Mouse (Mus musculus): Measurements from ENCODE around the gene Bcl9. TPM values are rescaled to one million over a fixed set of nuclear protein-coding genes. Genes with fewer than 3 reads are reported as not detected.

The Bcl9 gene
- polyA plus RNA-seq, 1 experiment from 2014 or later = 46.2 TPM

GRCm38 (mm10) chr3:97284056-97284455 lies 13.7 kb downstream of the Bcl9 start:
- Histone ChIP-seq H3K4me2 (replicated peaks) (no peak overlapping the region), H3K4me3 (replicated peaks) (no peak overlapping the region), H3K9me3 (no peaks in the 10 kb centered on the region), H3K27ac (no peak overlapping the region), H3K36me3 (no peaks in the 10 kb centered on the region), H3K9ac (no peak overlapping the region), H3K4me1 (replicated peaks) (no peaks in the 10 kb centered on the region), H3K27me3 (replicated peaks) (no peaks in the 10 kb centered on the region)
- no peak for ATAC-seq
- whole genome bisulfite sequencing = 95% methylated on average over 9 of the region's 9 CpGs

- Histone ChIP-seq H3K9ac (no peak overlapping the region), H3K27me3 (replicated peaks) (no peaks in the 10 kb centered on the region), H3K4me2 (replicated peaks) (no peak overlapping the region), H3K4me3 (replicated peaks) (no peak overlapping the region), H3K9me3 (no peaks in the 10 kb centered on the region), H3K4me1 (replicated peaks) (no peaks in the 10 kb centered on the region), H3K36me3 (no peaks in the 10 kb centered on the region), H3K27ac (no peak overlapping the region)
- ATAC-seq = no peak
- 82% methylated on average over 7 of the region's 7 CpGs for WGBS
Observed at GRCm38 (mm10) chr3:97281426-97281825, 16.3 kb downstream of the Bcl9 start.

- no peak overlapping the region for H3K4me3 ChIP-seq (replicated peaks)
- H3K36me3 ChIP-seq = no peaks in the 10 kb centered on the region
- WGBS = 77% methylated on average over 5 of the region's 5 CpGs
- no peak for ATAC-seq
- H3K9me3 ChIP-seq = no peaks in the 10 kb centered on the region
- H3K9ac ChIP-seq = no peak overlapping the region
- H3K4me1 ChIP-seq (replicated peaks) = 0 out of 2 replicates have a peak, but pooled peaks cover 4% of the 10 kb centered on the region
- no peak overlapping the region for H3K4me2 ChIP-seq (replicated peaks)
- no peaks in the 10 kb centered on the region for H3K27me3 ChIP-seq (replicated peaks)
- H3K27ac ChIP-seq = no peak overlapping the region
Observed at GRCm38 (mm10) chr3:97275708-97276107, 22.0 kb downstream of the Bcl9 start.

- no peaks in the 10 kb centered on the region for H3K36me3 ChIP-seq
- H3K4me1 ChIP-seq (replicated peaks) = 0 out of 2 replicates have a peak, but pooled peaks cover 4% of the 10 kb centered on the region
- H3K9ac ChIP-seq = no peak overlapping the region
- no peaks in the 10 kb centered on the region for H3K9me3 ChIP-seq
- ATAC-seq = peak; percentile 95
- H3K27ac ChIP-seq = no peak overlapping the region
- H3K27me3 ChIP-seq (replicated peaks) = no peaks in the 10 kb centered on the region
- no peak overlapping the region for H3K4me3 ChIP-seq (replicated peaks)
- H3K4me2 ChIP-seq (replicated peaks) = peak overlapping the region; percentile 37
- 72% methylated on average over 15 of the region's 15 CpGs for WGBS
Observed at GRCm38 (mm10) chr3:97274516-97275230, 23.0 kb downstream of the Bcl9 start.

GRCm38 (mm10) chr3:97273876-97274275 lies 23.8 kb downstream of the Bcl9 start:
- no peaks in the 10 kb centered on the region for H3K27me3 ChIP-seq (replicated peaks)
- 85% methylated on average over 5 of the region's 5 CpGs for WGBS
- H3K36me3 ChIP-seq = no peaks in the 10 kb centered on the region
- H3K4me3 ChIP-seq (replicated peaks) = no peak overlapping the region
- no peak for ATAC-seq
- H3K9ac ChIP-seq = no peak overlapping the region
- no peaks in the 10 kb centered on the region for H3K9me3 ChIP-seq
- H3K4me1 ChIP-seq (replicated peaks) = 0 out of 2 replicates have a peak, but pooled peaks cover 4% of the 10 kb centered on the region
- H3K4me2 ChIP-seq (replicated peaks) = no peak overlapping the region
- H3K27ac ChIP-seq = no peak overlapping the region

GRCm38 (mm10) chr3:97265667-97266415 lies 31.9 kb downstream of the Bcl9 start:
- H3K9ac ChIP-seq = no peak overlapping the region
- no peak overlapping the region for H3K4me2 ChIP-seq (replicated peaks)
- H3K36me3 ChIP-seq = no peaks in the 10 kb centered on the region
- H3K9me3 ChIP-seq = no peaks in the 10 kb centered on the region
- H3K27me3 ChIP-seq (replicated peaks) = no peaks in the 10 kb centered on the region
- 84% methylated on average over 15 of the region's 15 CpGs for WGBS
- ATAC-seq = no peak
- H3K27ac ChIP-seq = no peak overlapping the region
- H3K4me3 ChIP-seq (replicated peaks) = no peak overlapping the region
- no peaks in the 10 kb centered on the region for H3K4me1 ChIP-seq (replicated peaks)

GRCm38 (mm10) chr3:97262235-97262634 lies 35.5 kb downstream of the Bcl9 start:
- Histone ChIP-seq H3K36me3 (no peaks in the 10 kb centered on the region), H3K4me1 (replicated peaks) (no peaks in the 10 kb centered on the region), H3K4me2 (replicated peaks) (no peak overlapping the region), H3K9ac (no peak overlapping the region), H3K27ac (no peak overlapping the region), H3K9me3 (no peaks in the 10 kb centered on the region), H3K4me3 (replicated peaks) (no peak overlapping the region), H3K27me3 (replicated peaks) (no peaks in the 10 kb centered on the region)
- ATAC-seq = no peak
- WGBS = 93% methylated on average over 1 of the region's 1 CpGs

GRCm38 (mm10) chr3:97255706-97256339 lies 41.9 kb downstream of the Bcl9 start:
- peak overlapping the region; percentile 72 for H3K27ac ChIP-seq

GRCm38 (mm10) chr3:97254861-97255465 lies 42.8 kb downstream of the Bcl9 start:
- no peak for ATAC-seq
- Histone ChIP-seq H3K9me3 (no peaks in the 10 kb centered on the region), H3K9ac (no peak overlapping the region), H3K4me1 (replicated peaks) (peaks cover 25% of the 10 kb centered on the region), H3K27me3 (replicated peaks) (no peaks in the 10 kb centered on the region), H3K27ac (peak overlapping the region; percentile 60), H3K4me3 (replicated peaks) (no peak overlapping the region), H3K4me2 (replicated peaks) (peak overlapping the region; percentile 30; the same call in 1 of the 2 replicates), H3K36me3 (no peaks in the 10 kb centered on the region)
- 33% methylated on average over 5 of the region's 5 CpGs for WGBS

More at GRCm38 (mm10) chr3:97255706-97256339, 41.9 kb downstream of the Bcl9 start:
- 26% methylated on average over 9 of the region's 9 CpGs for WGBS
- H3K4me2 ChIP-seq (replicated peaks) = peak overlapping the region; percentile 35
- H3K9ac ChIP-seq = no peak overlapping the region
- ATAC-seq = peak; percentile 96
- no peaks in the 10 kb centered on the region for H3K27me3 ChIP-seq (replicated peaks)
- no peak overlapping the region for H3K4me3 ChIP-seq (replicated peaks)
- H3K9me3 ChIP-seq = no peaks in the 10 kb centered on the region
- peaks cover 25% of the 10 kb centered on the region for H3K4me1 ChIP-seq (replicated peaks)
- H3K36me3 ChIP-seq = no peaks in the 10 kb centered on the region

GRCm38 (mm10) chr3:97253823-97254600 lies 43.7 kb downstream of the Bcl9 start:
- Histone ChIP-seq H3K9ac (no peak overlapping the region), H3K4me3 (replicated peaks) (no peak overlapping the region), H3K4me1 (replicated peaks) (peaks cover 25% of the 10 kb centered on the region), H3K36me3 (no peaks in the 10 kb centered on the region), H3K9me3 (no peaks in the 10 kb centered on the region), H3K27ac (peak overlapping the region; percentile 62), H3K4me2 (replicated peaks) (0 out of 2 replicates have a peak overlapping the region, but pooled peaks have one; percentile 3), H3K27me3 (replicated peaks) (no peaks in the 10 kb centered on the region)
- 46% methylated on average over 9 of the region's 9 CpGs for WGBS
- peak; percentile 20 for ATAC-seq

GRCm38 (mm10) chr3:97252896-97253295 lies 44.8 kb downstream of the Bcl9 start:
- Histone ChIP-seq H3K27ac (no peak overlapping the region), H3K4me2 (replicated peaks) (no peak overlapping the region), H3K9me3 (no peaks in the 10 kb centered on the region), H3K27me3 (replicated peaks) (no peaks in the 10 kb centered on the region), H3K4me3 (replicated peaks) (no peak overlapping the region), H3K9ac (no peak overlapping the region), H3K4me1 (replicated peaks) (peaks cover 25% of the 10 kb centered on the region), H3K36me3 (no peaks in the 10 kb centered on the region)
- WGBS = 83% methylated on average over 6 of the region's 6 CpGs
- ATAC-seq = no peak
